In the genomic region with DNA sequence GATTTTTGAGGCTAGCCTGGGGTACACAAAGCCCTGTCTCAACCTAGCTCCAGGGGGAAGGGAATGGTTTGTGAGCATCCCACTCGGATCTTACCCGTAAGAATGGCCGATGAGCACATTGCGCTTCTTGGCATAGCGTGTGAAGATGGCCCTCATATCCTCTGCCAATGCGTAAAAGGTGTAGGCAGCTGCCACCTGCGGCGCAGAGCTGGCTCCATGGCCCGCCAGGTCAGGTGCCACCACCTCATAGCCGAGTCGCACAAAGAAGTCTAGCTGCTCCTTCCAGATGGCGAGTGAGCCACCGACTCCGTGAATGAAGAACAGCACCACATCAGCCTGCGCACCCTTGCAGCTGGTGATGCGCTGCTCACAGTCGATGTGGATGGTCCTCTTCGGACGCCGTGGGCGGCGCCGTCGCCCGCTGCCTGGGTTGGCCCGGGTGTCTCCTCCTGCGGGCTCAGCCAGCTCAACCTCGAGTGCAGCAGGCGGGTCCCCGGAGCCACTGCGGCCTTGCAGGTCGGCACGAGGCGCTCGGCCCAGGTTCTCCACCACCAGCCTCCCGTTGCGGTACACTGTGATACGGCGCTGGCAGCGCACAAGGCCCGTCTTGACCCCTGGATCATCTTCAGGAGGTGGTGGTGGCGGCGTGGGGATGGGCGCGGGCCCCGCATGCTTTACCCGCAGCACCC, we compare ENCODE assay signal across 10 mouse cellular contexts. TPM values are rescaled to one million over a fixed set of nuclear protein-coding genes. Genes with fewer than 3 reads are reported as not detected.
A peak's percentile ranks its signal among the peaks of the same experiment; 100 is the strongest.
DNase-seq lines count a peak whose midpoint lies in the region; ATAC-seq and TF ChIP-seq lines count a peak whose summit lies in the region.
"Had no signal": no experiment of that assay in that cellular context is flagged by ENCODE, and none has a peak within 500 bp of the region (broad histone marks: within the 10 kb centered on the region; RNA-seq: fewer than 3 reads in every experiment).

No protein-coding gene starts in this region.

- in situ Hi-C loops in ES-E14 (cut with MboI; ENCODE audit: low sequenced_read_pairs in 2 of 2, unreplicated experiment in 2 of 2) = no loop called here

- WGBS in heart, embryonic 13.5 days = 65% methylated on average over 47 of the region's 47 CpGs
- 74% methylated on average over 47 of the region's 47 CpGs for WGBS in limb, embryonic 10.5 days
- WGBS in liver, embryonic 11.5 days = 72% methylated on average over 47 of the region's 47 CpGs

- no peak for ATAC-seq in heart, embryonic 13.5 days (ENCODE audit: extremely low read depth, insufficient number of reproducible peaks, low FRiP score, low TSS enrichment)
- ATAC-seq in liver, embryonic 11.5 days (replicated peaks; ENCODE audit: low FRiP score) = no peak

- H3K4me1 ChIP-seq in heart, embryonic 13.5 days = peaks cover 40% of the 10 kb centered on the region
- peaks cover 8 to 14% of the 10 kb centered on the region in 2 experiments; a peak in 3 of 4 replicates for H3K4me1 ChIP-seq in ES-E14 (ENCODE audit: control insufficient read depth in 2 of 2, insufficient read depth in 2 of 2, low read length in 2 of 2, poor library complexity in 1 of 2)
- H3K4me1 ChIP-seq in limb, embryonic 10.5 days = peaks cover 47% of the 10 kb centered on the region
- H3K4me1 ChIP-seq in liver, embryonic 11.5 days (replicated peaks; ENCODE audit: control insufficient read depth, insufficient read depth, low read length) = peaks cover 28% of the 10 kb centered on the region

- no peak overlapping the region for H3K27ac ChIP-seq in heart, embryonic 13.5 days (replicated peaks)
- H3K27ac ChIP-seq in ES-E14 (ENCODE audit: insufficient read depth, low read depth, low read length, poor library complexity, severe bottlenecking) = no peak overlapping the region
- H3K27ac ChIP-seq in limb, embryonic 10.5 days = no peak overlapping the region
- no peak overlapping the region for H3K27ac ChIP-seq in liver, embryonic 11.5 days (ENCODE audit: low read depth, low read length)

- no peak overlapping the region for H3K4me3 ChIP-seq in heart, embryonic 13.5 days
- H3K4me3 ChIP-seq in ES-E14 (ENCODE audit: insufficient read depth in 1 of 2, low read depth in 1 of 2, low read length in 2 of 2, poor library complexity in 1 of 2, severe bottlenecking in 1 of 2) = peak overlapping the region; percentile 30 to 46; a peak in 3 of 4 replicates
- peak overlapping the region; percentile 76; the same call in 1 of the 2 replicates for H3K4me3 ChIP-seq in limb, embryonic 10.5 days
- no peak overlapping the region for H3K4me3 ChIP-seq in liver, embryonic 11.5 days (ENCODE audit: low read depth, low read length)

- H3K9ac ChIP-seq in heart, embryonic 13.5 days = 0 out of 2 replicates have a peak overlapping the region, but pooled peaks have one; percentile 34
- peak overlapping the region; percentile 33; the same call in 1 of the 2 replicates for H3K9ac ChIP-seq in ES-E14 (ENCODE audit: insufficient read depth, low read depth, low read length, poor library complexity, severe bottlenecking)
- no peak overlapping the region for H3K9ac ChIP-seq in liver, embryonic 11.5 days (ENCODE audit: low read depth, low read length)

- no peaks in the 10 kb centered on the region for H3K9me3 ChIP-seq in heart, embryonic 13.5 days
- H3K9me3 ChIP-seq in ES-E14 (ENCODE audit: control insufficient read depth, insufficient read depth, low read depth, low read length) = no peaks in the 10 kb centered on the region
- no peaks in the 10 kb centered on the region for H3K9me3 ChIP-seq in limb, embryonic 10.5 days (replicated peaks)
- no peaks in the 10 kb centered on the region for H3K9me3 ChIP-seq in liver, embryonic 11.5 days (ENCODE audit: control insufficient read depth, low read length)

- peaks cover 17% of the 10 kb centered on the region for H3K27me3 ChIP-seq in heart, embryonic 13.5 days (replicated peaks)
- H3K27me3 ChIP-seq in limb, embryonic 10.5 days (ENCODE audit: low read depth, poor library complexity, severe bottlenecking) = peaks cover 24% of the 10 kb centered on the region
- H3K27me3 ChIP-seq in liver, embryonic 11.5 days (replicated peaks; ENCODE audit: control insufficient read depth, insufficient read depth, low read length) = peaks cover 6% of the 10 kb centered on the region

- H3K4me2 ChIP-seq in heart, embryonic 13.5 days = no peak overlapping the region
- H3K4me2 ChIP-seq in liver, embryonic 11.5 days = no peak overlapping the region; the same call in 1 of the 2 replicates

- no peak for DNase-seq in heart, adult 9 months (ENCODE audit: low spot score in 2 of 2)
- no peak for DNase-seq in ES-E14 (ENCODE audit: low read depth, low spot score)
- DNase-seq in cerebellum, adult 8-10 months = peak; percentile 48
- no peak for DNase-seq in limb, embryonic 10.5 days (ENCODE audit: low spot score)
- no peak for DNase-seq in right cerebral cortex, postnatal 36 days (ENCODE audit: low spot score in 2 of 2)
- DNase-seq in liver, embryonic 11.5 days (ENCODE audit: low spot score) = no peak
- DNase-seq: embryo, embryonic 11 days; spleen, adult 18-20 months; thymus, postnatal 25 days had no signal

- peaks cover 58% of the 10 kb centered on the region for H3K36me3 ChIP-seq in heart, embryonic 13.5 days
- H3K36me3 ChIP-seq in ES-E14 (ENCODE audit: control insufficient read depth, insufficient read depth, low read length, poor library complexity, severe bottlenecking) = peaks cover 3% of the 10 kb centered on the region; the same call in 1 of the 2 replicates
- H3K36me3 ChIP-seq in limb, embryonic 10.5 days = peaks cover 55% of the 10 kb centered on the region
- peaks cover 2% of the 10 kb centered on the region; the same call in 1 of the 2 replicates for H3K36me3 ChIP-seq in liver, embryonic 11.5 days (ENCODE audit: control insufficient read depth, insufficient read depth, low read length)

TF ChIP-seq in ES-E14, 5 proteins besides CTCF, POLR2A, EP300 and RAD21:
- no peak for TF ChIP-seq HCFC1 (IDR thresholded peaks at IDR 0.05; ENCODE audit: borderline replicate concordance, insufficient read depth, low read length)
- TF ChIP-seq CHD2 (IDR thresholded peaks at IDR 0.05; ENCODE audit: low read depth, low read length) = no peak
- TF ChIP-seq MAFK (IDR thresholded peaks at IDR 0.05; ENCODE audit: insufficient read depth, low read depth, low read length) = no peak
- TF ChIP-seq ZC3H11A (IDR thresholded peaks at IDR 0.05; ENCODE audit: borderline replicate concordance, low read depth, low read length) = no peak
- TF ChIP-seq ZNF384 (IDR thresholded peaks at IDR 0.05; ENCODE audit: low read depth, low read length) = no peak

RNA-seq across cellular contexts. Expression of gene Abhd8, which starts 2.2 kb away (rescaled TPM):
- 33.0 and 35.5 TPM in 2 replicates for polyA plus RNA-seq in heart, embryonic 13.5 days (2015; fragmentation: Nextera tagmentation; extraction: Ambion mirVana)
- 11.7 and 12.2 TPM in 2 replicates for total RNA-seq in ES-E14 (2012; rRNA removed)
- polyA plus RNA-seq in limb, embryonic 10.5 days (2016; fragmentation: Nextera tagmentation; extraction: Ambion mirVana) = 61.5 and 75.1 TPM in 2 replicates
- polyA plus RNA-seq in liver, embryonic 11.5 days (2014; fragmentation: Nextera tagmentation; extraction: Ambion mirVana) = 20.6 and 21.4 TPM in 2 replicates

RNA-seq across cellular contexts. Expression of gene Mrpl34, which starts 3.5 kb away (rescaled TPM):
- polyA plus RNA-seq in heart, embryonic 13.5 days (2015; fragmentation: Nextera tagmentation; extraction: Ambion mirVana) = 165 and 186 TPM in 2 replicates
- 135 and 148 TPM in 2 replicates for total RNA-seq in ES-E14 (2012; rRNA removed)
- polyA plus RNA-seq in limb, embryonic 10.5 days (2016; fragmentation: Nextera tagmentation; extraction: Ambion mirVana) = 231 and 263 TPM in 2 replicates
- 215 and 229 TPM in 2 replicates for polyA plus RNA-seq in liver, embryonic 11.5 days (2014; fragmentation: Nextera tagmentation; extraction: Ambion mirVana)

RNA-seq across cellular contexts. Expression of gene Dda1, which starts 7.7 kb away (rescaled TPM):
- 75.6 and 87.1 TPM in 2 replicates for polyA plus RNA-seq in heart, embryonic 13.5 days (2015; fragmentation: Nextera tagmentation; extraction: Ambion mirVana)
- total RNA-seq in ES-E14 (2012; rRNA removed) = 60.5 and 65.1 TPM in 2 replicates
- polyA plus RNA-seq in limb, embryonic 10.5 days (2016; fragmentation: Nextera tagmentation; extraction: Ambion mirVana) = 130 and 138 TPM in 2 replicates
- 94.1 and 98.2 TPM in 2 replicates for polyA plus RNA-seq in liver, embryonic 11.5 days (2014; fragmentation: Nextera tagmentation; extraction: Ambion mirVana)

RNA-seq across cellular contexts. Expression of gene Ano8, which starts 24.5 kb away (rescaled TPM):
- polyA plus RNA-seq in heart, embryonic 13.5 days (2015; fragmentation: Nextera tagmentation; extraction: Ambion mirVana) = 0.63 and 0.78 TPM in 2 replicates
- 10.6 and 22.3 TPM in 2 replicates for total RNA-seq in ES-E14 (2012; rRNA removed)
- 2.7 and 3.5 TPM in 2 replicates for polyA plus RNA-seq in limb, embryonic 10.5 days (2016; fragmentation: Nextera tagmentation; extraction: Ambion mirVana)
- polyA plus RNA-seq in liver, embryonic 11.5 days (2014; fragmentation: Nextera tagmentation; extraction: Ambion mirVana) = 0.60 and 0.96 TPM in 2 replicates

RNA-seq across cellular contexts. Expression of gene Gtpbp3, which starts 26.6 kb away (rescaled TPM):
- 11.6 and 12.6 TPM in 2 replicates for polyA plus RNA-seq in heart, embryonic 13.5 days (2015; fragmentation: Nextera tagmentation; extraction: Ambion mirVana)
- total RNA-seq in ES-E14 (2012; rRNA removed) = 60.4 and 63.8 TPM in 2 replicates
- polyA plus RNA-seq in limb, embryonic 10.5 days (2016; fragmentation: Nextera tagmentation; extraction: Ambion mirVana) = 26.8 and 28.2 TPM in 2 replicates
- 9.5 and 10.4 TPM in 2 replicates for polyA plus RNA-seq in liver, embryonic 11.5 days (2014; fragmentation: Nextera tagmentation; extraction: Ambion mirVana)

Comparison
In these comparisons a context has a peak if more than half of its experiments do, and no peak if none do; other contexts are left out.
1. H3K4me3 ChIP-seq: peak in ES-E14 (2 of 2) and limb, embryonic 10.5 days (single experiment); none in heart, embryonic 13.5 days (single experiment) and liver, embryonic 11.5 days (single experiment).